Mouse (Mus musculus) v-Abl transformed pro-B cells (cell line): ENCODE results near the gene Fam57b.

ENCODE experiments used
- in situ Hi-C, 2 experiments: fragments of 400-800 bp; cut with MboI; formaldehyde crosslinking; loops; one replicate each; pipeline ENCODE4 v1.15.1; 2025; ENCODE audit not compliant: unreplicated experiment in 2 of 2

Gene Fam57b

GRCm38 (mm10) chr7:126796350-126796932 lies 1.0 kb upstream of the Fam57b start:
- in situ Hi-C loops, result no loop called here

- in situ Hi-C loops, result no loop called here
These were observed 920 bp downstream of the Fam57b start for GRCm38 (mm10) chr7:126798127-126799049.

DNA sequence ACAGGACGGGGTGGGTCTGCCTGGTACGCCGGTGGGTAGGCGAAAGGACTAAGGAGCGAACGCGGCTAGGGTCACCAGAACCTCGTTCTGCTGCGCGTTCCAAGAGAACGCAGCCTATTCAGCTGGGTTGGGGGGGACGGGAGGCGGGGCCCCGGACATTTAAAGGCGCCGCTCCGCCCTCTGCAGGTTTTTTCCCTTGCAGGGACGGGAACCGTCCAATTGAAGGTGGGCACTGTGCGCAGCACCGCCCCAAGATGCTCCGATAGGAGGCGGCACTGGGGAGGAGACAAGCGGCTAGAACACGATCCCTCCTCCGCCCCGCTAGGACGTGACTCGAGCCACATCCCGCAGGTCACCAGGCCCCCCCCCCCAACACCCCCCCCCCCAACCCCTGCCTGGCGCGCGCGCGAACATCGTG lies 1.6 kb downstream of the Fam57b start:
- in situ Hi-C loops, result no loop called here

DNA sequence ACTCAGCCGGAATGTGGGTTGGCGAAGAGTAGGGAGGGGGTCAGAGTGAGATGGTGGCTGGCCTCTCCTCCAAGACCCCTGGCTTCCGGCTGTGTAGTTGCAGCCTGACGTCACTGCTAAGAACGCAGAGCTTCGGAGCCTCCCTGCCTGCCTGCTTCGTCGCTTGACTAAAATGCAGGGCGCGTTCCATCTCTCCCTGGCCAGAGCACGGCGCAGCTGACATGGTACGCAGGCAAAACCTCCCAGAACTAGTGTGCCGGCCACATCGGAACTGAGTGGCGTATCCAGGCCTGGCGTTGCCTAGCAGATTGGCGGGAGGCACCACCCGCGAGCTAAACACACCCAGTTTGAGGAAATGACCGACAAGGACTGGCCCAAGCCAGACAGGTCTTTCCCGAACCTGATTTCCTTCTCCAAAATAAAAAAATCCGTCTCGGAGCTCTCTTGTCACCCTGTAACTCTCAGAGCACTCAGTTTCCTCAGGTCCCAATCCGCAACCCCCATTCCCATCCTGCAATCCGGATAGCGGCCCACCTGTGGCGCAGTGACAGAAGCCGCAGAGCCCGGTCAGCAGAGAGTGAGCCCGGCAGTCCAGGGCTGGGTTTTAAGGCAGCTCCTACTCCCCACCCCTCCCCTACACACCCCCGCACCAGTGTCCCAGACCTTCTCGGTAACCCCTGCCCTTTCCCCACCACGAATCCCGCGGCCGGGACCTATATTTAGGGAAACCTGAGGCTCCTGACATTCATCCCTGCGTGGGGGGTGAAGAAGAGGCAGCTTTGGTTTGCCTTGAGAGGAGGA lies 2.2 kb downstream of the Fam57b start:
- in situ Hi-C loops, result no loop called here

DNA sequence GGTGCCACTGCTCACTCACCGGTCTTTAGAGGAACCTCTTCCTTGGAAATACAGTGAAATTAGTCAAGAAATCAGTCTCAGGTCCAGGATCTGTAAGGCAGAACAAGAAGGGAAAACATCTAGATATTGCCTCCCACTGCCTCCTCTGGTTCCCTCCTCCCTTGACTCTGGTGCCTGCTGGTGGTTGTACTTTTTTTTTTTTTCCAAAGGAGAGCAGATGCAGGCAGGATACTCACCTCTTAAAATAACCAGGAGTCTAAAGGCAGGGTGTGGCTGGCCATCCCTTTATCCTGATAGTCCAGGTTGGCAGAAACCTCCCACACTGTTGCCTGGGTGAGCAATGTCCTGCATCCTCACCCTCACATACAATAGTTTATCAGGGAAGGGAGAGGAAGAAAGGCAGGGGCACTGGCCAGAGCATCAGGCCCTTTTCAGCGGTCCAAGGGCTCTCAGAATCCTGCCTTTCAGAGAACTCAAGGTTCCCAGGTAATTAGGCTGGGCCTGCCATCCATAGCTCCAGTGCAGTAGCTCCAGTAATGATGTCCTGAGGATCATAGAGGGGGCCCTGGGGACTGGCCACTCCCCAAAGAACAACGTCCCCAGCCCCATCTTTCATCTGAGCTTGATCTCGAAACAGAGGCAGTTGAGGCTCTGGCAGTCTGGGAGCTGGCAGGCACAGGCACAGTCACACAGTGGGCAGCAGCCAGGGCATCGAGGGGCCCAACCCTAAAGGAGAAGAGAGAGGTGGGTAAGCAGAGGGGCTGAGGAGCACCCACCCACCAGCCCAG lies 3.0 kb downstream of the Fam57b start:
- in situ Hi-C loops, result no loop called here

GRCm38 (mm10) chr7:126801057-126801422 lies 3.6 kb downstream of the Fam57b start:
- in situ Hi-C loops, result no loop called here

GRCm38 (mm10) chr7:126802134-126802889 lies 4.8 kb downstream of the Fam57b start:
- in situ Hi-C loops, result no loop called here

GRCm38 (mm10) chr7:126803181-126803580 lies 5.7 kb downstream of the Fam57b start:
- in situ Hi-C loops, result no loop called here

DNA sequence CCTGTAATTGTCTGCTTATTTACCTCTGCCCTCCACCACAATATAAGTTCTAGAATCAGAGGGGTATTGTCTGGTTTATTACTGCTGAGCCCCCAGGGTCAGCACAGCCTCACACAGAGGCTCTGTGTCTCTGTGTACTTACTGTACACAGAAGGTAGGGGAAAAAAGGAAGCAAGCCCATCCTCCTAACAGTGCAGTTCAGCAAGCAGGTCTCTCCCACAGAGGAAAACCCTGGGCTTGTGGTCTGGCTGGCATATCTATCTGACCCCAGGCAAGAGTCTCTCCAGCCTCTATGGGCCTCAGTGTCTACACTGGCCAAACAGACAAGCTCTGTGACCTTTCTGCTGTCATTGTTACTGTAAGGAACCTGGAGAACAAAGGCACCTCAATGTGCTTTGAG lies 6.3 kb downstream of the Fam57b start:
- in situ Hi-C loops, result no loop called here

DNA sequence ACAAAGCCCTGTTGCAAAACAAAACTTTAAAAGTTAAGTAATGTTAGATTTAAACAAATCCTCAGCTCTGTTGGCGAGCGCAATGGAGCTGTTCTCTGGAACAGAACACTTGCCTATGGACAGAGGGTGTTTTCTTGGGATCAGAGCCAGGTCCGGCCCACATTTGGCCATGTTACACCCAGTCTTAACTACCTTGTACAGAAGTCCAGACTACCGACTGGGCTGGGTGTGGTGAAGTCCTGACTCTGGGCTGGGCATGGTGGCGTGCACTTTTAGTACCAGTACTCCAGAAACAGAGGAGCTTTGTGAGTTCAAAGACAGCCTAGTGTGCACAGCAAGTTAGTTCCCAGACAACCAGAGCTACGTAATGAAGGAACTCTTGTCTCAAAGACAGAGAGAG lies 9.5 kb downstream of the Fam57b start:
- in situ Hi-C loops, result no loop called here

DNA sequence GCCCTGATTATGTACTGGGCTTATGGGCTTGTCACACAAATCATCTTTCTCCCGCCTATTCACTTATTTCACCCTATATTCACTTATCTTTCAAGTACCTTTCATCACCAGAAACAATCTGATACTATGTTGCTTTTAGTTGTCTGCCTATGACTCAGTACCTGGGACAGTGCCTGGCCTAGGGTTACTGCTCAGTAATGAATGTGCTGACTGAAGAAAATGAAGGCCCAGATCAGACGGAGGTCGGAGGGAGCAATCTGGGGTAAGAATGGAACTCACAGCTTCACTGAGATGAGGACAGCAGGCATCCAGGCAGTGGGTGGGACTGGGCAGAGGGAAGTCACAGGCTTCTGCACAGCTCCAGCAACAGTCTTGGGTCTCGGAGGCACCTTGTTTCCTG lies 9.9 kb downstream of the Fam57b start:
- in situ Hi-C loops, result no loop called here

DNA sequence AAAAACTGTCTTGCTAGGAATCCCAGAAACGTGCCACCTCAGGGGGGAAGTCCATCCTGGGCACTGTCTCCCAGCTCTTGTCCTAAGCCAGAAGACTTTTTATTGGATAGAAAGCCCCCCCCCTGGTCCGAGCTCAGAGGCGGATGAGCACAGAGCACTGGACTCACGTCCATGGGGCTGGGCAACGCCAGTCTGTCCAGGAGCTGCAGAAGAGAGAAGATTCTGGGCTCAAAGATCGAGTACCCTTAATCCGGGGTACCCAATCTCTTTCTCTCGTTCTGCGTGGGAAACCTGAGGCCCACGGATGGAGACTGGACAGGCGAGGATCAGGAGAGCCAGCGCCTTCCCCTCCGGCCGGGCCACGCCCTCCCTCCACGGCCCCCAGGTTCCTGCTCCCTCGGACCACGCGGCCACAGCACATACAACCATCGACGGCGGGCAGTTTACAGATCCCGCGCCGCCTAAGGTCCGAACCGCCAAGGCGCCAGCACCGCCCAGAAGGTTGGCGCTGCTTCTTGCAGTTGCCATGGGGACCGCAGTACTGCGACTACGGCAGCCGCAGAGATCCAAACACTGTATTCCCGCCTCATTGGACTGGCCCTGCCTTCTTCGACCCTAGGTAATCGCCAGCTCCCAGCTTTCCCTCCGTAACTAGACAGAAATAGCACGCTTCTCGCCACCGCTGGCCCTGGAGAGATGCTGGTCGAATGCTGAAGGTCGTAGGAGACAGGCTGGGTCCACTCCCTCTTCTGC lies 11.4 kb downstream of the Fam57b start:
- in situ Hi-C loops, result no loop called here

DNA sequence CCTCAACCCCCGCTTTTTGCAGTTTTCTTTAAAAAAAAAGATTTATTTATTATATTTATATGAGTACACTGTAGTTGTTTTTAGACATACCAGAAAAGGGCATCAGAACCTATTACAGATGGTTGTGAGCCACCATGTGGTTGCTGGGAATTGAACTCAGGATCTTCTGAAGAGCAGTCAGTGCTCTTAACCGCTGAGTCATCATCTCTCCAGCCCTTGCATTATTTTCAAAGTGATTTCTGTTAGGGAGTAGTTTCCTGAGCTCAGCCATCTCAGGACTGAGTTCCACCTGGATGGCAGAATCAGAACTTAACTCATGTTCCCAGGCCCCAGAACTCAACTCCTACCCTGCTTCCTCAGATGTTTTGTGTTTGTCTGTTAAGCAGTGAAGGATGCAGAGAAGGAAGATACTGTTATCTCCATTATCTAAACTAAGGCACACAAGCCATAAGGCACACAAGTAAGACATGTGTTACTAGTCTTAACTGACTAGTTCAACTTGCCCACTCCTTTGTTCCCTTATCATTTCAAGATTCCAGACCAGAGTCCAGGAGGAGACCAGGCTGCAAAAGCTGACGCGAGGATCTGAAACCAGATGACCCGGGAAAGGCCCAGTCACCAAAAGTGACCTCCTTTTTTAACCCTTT lies 12.4 kb downstream of the Fam57b start:
- in situ Hi-C loops, result no loop called here

DNA sequence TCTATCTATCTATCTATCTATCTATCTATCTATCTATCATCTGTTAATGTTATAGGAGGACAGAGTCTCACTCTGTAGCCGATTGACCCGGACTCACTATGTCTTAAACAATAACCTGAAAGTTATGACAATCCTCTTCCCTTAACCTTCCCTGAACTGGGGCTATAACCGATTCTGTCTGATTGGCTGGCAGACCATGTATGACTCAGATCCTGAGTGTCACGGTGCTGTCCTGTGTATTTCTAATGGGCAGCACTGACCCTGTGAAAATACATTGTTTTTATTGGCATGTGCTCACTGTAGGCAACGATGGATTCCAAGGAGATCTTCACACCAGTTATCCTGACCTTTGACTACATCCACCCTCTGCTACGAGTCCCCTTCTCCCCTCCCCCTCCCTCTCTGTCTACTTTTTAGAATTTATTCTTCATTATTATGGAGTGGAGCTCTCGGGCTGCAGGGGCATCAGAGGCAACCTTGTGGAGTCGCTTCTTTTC lies 18.3 kb downstream of the Fam57b start:
- in situ Hi-C loops, result loop anchor here in 1 of 2 experiments (5.0 kb wide), 1 partner anchor 297 kb away; no protein-coding TSS in a partner anchor

- in situ Hi-C loops, result loop anchor here in 1 of 2 experiments (5.0 kb wide), 1 partner anchor 296 kb away; no protein-coding TSS in a partner anchor
These were observed 19.0 kb downstream of the Fam57b start for GRCm38 (mm10) chr7:126816494-126816893.

DNA sequence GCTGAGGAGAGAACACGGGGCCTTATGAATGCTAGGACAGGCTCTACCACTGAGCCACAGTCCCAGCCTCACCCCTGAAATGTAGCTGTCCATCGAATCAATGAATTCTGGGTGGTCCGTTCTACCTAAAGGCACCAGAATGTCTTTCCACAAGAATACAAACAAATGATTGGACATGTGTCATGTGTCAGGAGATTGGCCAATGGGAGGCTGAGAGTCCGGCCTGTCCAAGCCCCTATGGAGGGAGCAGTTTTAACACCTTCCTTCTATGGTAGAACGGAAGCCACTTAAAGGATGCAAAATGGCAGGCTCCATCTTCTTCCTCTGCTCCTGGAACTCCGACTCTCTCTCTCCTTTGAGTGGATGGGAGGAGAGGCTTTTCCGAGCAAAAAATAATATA lies 20.1 kb downstream of the Fam57b start:
- in situ Hi-C loops, result loop anchor here in 1 of 2 experiments (5.0 kb wide), 1 partner anchor 295 kb away; no protein-coding TSS in a partner anchor

DNA sequence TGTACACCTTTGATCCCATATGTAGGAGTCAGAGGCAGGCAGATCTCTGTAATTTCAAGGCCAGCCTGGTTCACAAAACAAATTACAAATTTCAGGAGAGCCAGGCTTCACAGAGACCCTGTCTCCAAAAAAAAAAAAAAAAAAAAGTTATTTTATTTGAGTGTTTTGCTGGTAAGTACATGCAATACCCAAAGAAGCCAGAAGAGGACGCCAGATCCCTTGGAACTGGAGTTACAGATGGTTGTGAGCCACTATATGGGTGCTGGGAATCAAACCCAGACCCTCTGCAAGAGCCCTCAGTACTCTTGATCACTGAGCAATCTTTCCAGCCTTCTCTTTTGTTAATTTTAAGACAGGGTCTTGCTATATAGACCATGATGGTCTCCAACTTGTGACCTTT lies 21.4 kb downstream of the Fam57b start:
- in situ Hi-C loops, result loop anchor here in 1 of 2 experiments (5.0 kb wide), 1 partner anchor 293 kb away; no protein-coding TSS in a partner anchor
